Mouse (Mus musculus) spleen, adult 2 months (tissue): Measurements from ENCODE around the gene Slc4a7.

Experiments
- CTCF ChIP-seq: fragments of 200-500 bp; IDR thresholded peaks from 2 replicates; pipeline ENCODE4 v1.5.1; 2011; ENCODE audit warnings: mild to moderate bottlenecking, inconsistent platforms; ENCODE audit not compliant: insufficient read depth, insufficient read length, insufficient replicate concordance; ENCODE audit errors: extremely low read depth
- POLR2A ChIP-seq: fragments of 200-500 bp; IDR thresholded peaks from 2 replicates; pipeline ENCODE4 v1.6.1; 2011; ENCODE audit warnings: low read depth, low read length, inconsistent platforms

DNA sequence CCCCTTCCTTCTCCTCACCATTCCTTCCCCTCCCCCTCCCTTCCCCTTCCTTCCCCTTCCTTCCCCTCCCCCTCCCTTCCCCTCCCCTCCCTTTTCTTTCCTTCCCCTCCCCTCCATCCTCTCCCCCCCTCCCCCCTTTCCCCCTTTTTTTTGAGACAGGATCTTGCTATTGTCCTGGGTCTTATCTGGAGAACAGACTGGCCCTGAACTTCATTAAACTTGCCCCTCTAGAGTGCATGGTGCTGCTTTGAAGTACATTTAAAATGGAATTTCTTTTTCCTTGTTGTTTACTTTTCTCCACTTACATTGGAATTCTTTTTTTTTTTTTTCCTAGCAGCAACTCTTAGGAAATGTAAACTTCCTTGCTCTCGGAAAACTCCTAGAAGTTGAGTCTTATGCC is 6.9 kb downstream of the Slc4a7 start:
- TF ChIP-seq CTCF = no peak
- TF ChIP-seq POLR2A = no peak
